Mouse (Mus musculus) liver, embryonic 18 days (tissue): ENCODE results near the gene Ms4a10. TPM values are rescaled to one million over a fixed set of nuclear protein-coding genes. Genes with fewer than 3 reads are reported as not detected.

Experiments
- polyA plus RNA-seq: library from polyadenylated mRNA; depleted of rRNA; stranded (reverse); fragments of >200 nt; gene quantifications from 2 replicates; pipeline ENCODE4 v1.2.3, GENCODE M21; 2012; rRNA removed

Ms4a10 gene
- polyA plus RNA-seq = 0.28 TPM in 1 of 2 replicates, not detected in the other

GRCm38 (mm10) chr19:10974238-10974865 lies at the start of gene Ms4a10:
TSS of gene Ms4a10 (minus strand) at chr19:10974670.

GRCm38 (mm10) chr19:11017891-11018290 lies 43.4 kb upstream of the Ms4a10 start, which contains the start of gene Ms4a18:
TSS of gene Ms4a18 (minus strand) at chr19:11018031.

GRCm38 (mm10) chr19:10993150-10993549 lies 18.7 kb upstream of the Ms4a10 start, which contains the start of gene Ms4a15:
TSS of gene Ms4a15 (minus strand) at chr19:10993250.

GRCm38 (mm10) chr19:10949112-10949511 lies 25.4 kb downstream of the Ms4a10 start, which contains the start of gene Ccdc86:
TSS of gene Ccdc86 (minus strand) at chr19:10949266.

GRCm38 (mm10) chr19:10937110-10937563 lies 37.3 kb downstream of the Ms4a10 start, which contains the start of gene Ptgdr2:
TSS of gene Ptgdr2 (plus strand) at chr19:10937160.

GRCm38 (mm10) chr19:10920532-10920931 lies 53.9 kb downstream of the Ms4a10 start, which contains the start of gene Zp1:
TSS of gene Zp1 (minus strand) at chr19:10920632.

Other genes with a start within 250 kb of the Ms4a10 start
- gene Cd5, start 235.7 kb downstream of the Ms4a10 start, polyA plus RNA-seq = 0.08 and 0.10 TPM in 2 replicates
- 0.04 TPM in 1 of 2 replicates, not detected in the other for gene Cd6, start 144.6 kb downstream of the Ms4a10 start, polyA plus RNA-seq
- gene Slc15a3, start 134.9 kb downstream of the Ms4a10 start, polyA plus RNA-seq = 8.7 and 8.9 TPM in 2 replicates
- gene Tmem132a, start 104.7 kb downstream of the Ms4a10 start, polyA plus RNA-seq = 2.2 and 2.5 TPM in 2 replicates
- gene Tmem109, start 92.7 kb downstream of the Ms4a10 start, polyA plus RNA-seq = 10.9 and 11.7 TPM in 2 replicates
- 77.0 and 84.9 TPM in 2 replicates for gene Prpf19, start 79.4 kb downstream of the Ms4a10 start, polyA plus RNA-seq
- not detected in 2 replicates for gene Zp1, start 54.0 kb downstream of the Ms4a10 start, polyA plus RNA-seq
- 0.05 and 0.08 TPM in 2 replicates for gene Ptgdr2, start 37.5 kb downstream of the Ms4a10 start, polyA plus RNA-seq
- gene Ccdc86, start 25.4 kb downstream of the Ms4a10 start, polyA plus RNA-seq = 2.6 and 2.8 TPM in 2 replicates
- gene Ms4a15, start 18.6 kb upstream of the Ms4a10 start, polyA plus RNA-seq = not detected in 2 replicates
- not detected in 2 replicates for gene Ms4a18, start 43.4 kb upstream of the Ms4a10 start, polyA plus RNA-seq
- gene Ms4a8a, start 106.4 kb upstream of the Ms4a10 start, polyA plus RNA-seq = 0.31 and 0.34 TPM in 2 replicates
- gene 1700017D01Rik, start 156.2 kb upstream of the Ms4a10 start, polyA plus RNA-seq = not detected in 2 replicates
- not detected in 2 replicates for gene 1700025F22Rik, start 190.7 kb upstream of the Ms4a10 start, polyA plus RNA-seq
- gene Ms4a13, start 222.1 kb upstream of the Ms4a10 start, polyA plus RNA-seq = not detected in 2 replicates